Mouse (Mus musculus): ENCODE data around the gene Tysnd1. TPM values are rescaled to one million over a fixed set of nuclear protein-coding genes. Genes with fewer than 3 reads are reported as not detected.

The Tysnd1 gene
- polyA plus RNA-seq, 1 experiment from 2014 or later, result 39.0 TPM

DNA sequence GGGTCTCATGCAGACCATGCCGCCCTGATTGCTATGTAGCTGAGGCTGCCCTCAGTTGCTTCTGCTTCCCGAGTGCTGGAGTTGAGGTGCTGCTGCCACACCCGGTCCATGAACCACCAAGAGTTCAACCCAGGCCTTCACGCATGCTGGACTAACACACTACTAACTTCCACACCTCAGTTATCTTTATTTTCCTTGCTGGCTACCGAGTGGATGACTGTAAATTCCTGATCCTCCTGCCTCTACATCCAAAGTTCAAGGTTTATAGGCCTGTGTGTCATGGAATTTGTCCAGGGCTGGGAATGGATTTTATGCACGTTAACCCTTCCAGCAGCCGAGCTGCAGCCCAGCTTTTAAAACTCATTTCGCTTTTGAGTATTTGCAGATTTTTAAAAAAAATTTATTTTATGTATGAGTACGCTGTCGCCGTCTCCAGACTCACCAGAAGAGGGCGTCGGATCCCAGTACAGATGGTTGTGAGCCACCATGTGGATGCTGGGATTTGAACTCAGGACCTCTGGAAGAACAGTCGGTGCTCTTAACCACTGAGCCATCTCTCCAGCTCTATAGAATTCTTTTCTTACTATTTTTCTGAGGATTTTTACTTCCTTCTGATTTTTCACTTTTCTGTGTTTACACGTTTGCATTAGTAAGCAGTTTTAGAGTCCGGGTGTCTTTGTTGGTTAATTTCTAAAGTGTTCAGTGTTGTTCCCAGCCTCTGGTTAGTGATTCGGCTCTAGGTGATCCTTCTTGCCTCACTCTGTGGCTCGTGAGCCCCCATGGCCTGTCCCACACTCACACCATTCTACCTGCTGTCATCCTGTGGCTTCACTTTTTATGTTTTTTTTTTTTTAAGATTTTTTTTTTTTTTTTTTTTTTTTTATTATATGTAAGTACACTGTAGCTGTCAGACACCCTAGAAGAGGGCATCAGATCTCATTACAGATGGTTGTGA lies 38.1 kb upstream of the Tysnd1 start:
- no peak overlapping the region for H3K27ac ChIP-seq (ENCODE audit: low read depth, low read length)
- no peaks in the 10 kb centered on the region for H3K4me1 ChIP-seq (replicated peaks; ENCODE audit: control insufficient read depth, insufficient read depth, low read length)
- H3K36me3 ChIP-seq (ENCODE audit: control insufficient read depth, insufficient read depth, low read length), result peaks cover 8% of the 10 kb centered on the region; the same call in 1 of the 2 replicates
- no peaks in the 10 kb centered on the region for H3K9me3 ChIP-seq (ENCODE audit: control insufficient read depth, low read length)
- WGBS, result 84% methylated on average over 18 of the region's 18 CpGs
- no peak for DNase-seq (ENCODE audit: low spot score)
- H3K4me3 ChIP-seq (ENCODE audit: low read depth, low read length), result no peak overlapping the region
- H3K9ac ChIP-seq (ENCODE audit: low read depth, low read length), result no peak overlapping the region
- no peak for ATAC-seq (replicated peaks; ENCODE audit: low FRiP score)
- no peak overlapping the region for H3K4me2 ChIP-seq
- H3K27me3 ChIP-seq (replicated peaks; ENCODE audit: control insufficient read depth, insufficient read depth, low read length), result no peaks in the 10 kb centered on the region

DNA sequence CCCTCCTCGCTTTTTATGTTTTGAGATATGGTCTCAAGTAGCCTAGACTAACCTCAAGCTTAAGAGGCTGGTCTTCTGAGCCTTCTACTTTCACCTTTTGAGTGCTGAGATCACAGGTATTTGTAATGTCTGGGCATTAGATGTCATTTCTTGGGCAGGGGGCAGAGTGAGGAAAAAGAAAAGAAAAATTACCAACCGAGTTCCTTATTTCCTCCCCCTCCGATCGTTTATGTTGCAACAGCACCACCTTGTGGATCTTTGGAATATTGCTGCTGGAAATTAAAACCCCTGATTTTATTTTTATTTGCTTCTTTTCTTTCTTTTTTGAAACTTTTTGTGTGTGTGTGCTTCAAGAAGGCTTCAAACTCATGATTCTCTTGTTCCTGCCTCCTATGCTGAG lies 37.3 kb upstream of the Tysnd1 start:
- ATAC-seq (replicated peaks; ENCODE audit: low FRiP score) (no peak), DNase-seq (ENCODE audit: low spot score) (peak; percentile 44)
- Histone ChIP-seq H3K27me3 (replicated peaks; ENCODE audit: control insufficient read depth, insufficient read depth, low read length) (no peaks in the 10 kb centered on the region), H3K9me3 (ENCODE audit: control insufficient read depth, low read length) (no peaks in the 10 kb centered on the region), H3K4me1 (replicated peaks; ENCODE audit: control insufficient read depth, insufficient read depth, low read length) (no peaks in the 10 kb centered on the region), H3K27ac (ENCODE audit: low read depth, low read length) (no peak overlapping the region), H3K4me3 (ENCODE audit: low read depth, low read length) (no peak overlapping the region), H3K9ac (ENCODE audit: low read depth, low read length) (no peak overlapping the region), H3K36me3 (ENCODE audit: control insufficient read depth, insufficient read depth, low read length) (peaks cover 16% of the 10 kb centered on the region; the same call in 1 of the 2 replicates), H3K4me2 (no peak overlapping the region)
- WGBS, result 26% methylated on average over 4 of the region's 4 CpGs

DNA sequence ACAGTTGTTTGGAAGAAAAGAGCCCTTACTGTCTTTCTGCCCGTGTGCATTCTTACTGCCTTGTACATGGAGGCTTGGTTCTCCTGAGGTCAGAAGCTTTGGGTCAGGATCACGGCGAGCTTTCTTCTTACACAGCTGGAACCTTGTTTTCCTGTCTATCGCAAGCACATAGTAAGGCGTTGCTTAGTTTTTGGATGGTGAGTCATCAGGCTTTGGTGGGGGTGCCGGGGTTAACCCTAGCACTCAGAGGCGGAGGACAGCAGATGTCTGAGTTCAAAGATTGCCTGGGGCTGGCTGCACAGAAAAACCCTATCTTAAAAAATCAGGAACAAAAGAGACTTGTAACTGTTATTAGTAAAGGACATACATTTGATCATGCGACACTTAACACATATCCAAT lies 33.4 kb upstream of the Tysnd1 start:
- DNase-seq (ENCODE audit: low spot score) (no peak), ATAC-seq (replicated peaks; ENCODE audit: low FRiP score) (no peak)
- 87% methylated on average over 8 of the region's 8 CpGs for WGBS
- H3K4me2 ChIP-seq, result no peak overlapping the region
- no peak overlapping the region for H3K27ac ChIP-seq (ENCODE audit: low read depth, low read length)
- no peak overlapping the region for H3K9ac ChIP-seq (ENCODE audit: low read depth, low read length)
- H3K4me3 ChIP-seq (ENCODE audit: low read depth, low read length), result no peak overlapping the region
- no peaks in the 10 kb centered on the region for H3K9me3 ChIP-seq (ENCODE audit: control insufficient read depth, low read length)
- no peaks in the 10 kb centered on the region for H3K27me3 ChIP-seq (replicated peaks; ENCODE audit: control insufficient read depth, insufficient read depth, low read length)
- no peaks in the 10 kb centered on the region for H3K4me1 ChIP-seq (replicated peaks; ENCODE audit: control insufficient read depth, insufficient read depth, low read length)
- H3K36me3 ChIP-seq (ENCODE audit: control insufficient read depth, insufficient read depth, low read length), result peaks cover 29% of the 10 kb centered on the region; the same call in 1 of the 2 replicates

DNA sequence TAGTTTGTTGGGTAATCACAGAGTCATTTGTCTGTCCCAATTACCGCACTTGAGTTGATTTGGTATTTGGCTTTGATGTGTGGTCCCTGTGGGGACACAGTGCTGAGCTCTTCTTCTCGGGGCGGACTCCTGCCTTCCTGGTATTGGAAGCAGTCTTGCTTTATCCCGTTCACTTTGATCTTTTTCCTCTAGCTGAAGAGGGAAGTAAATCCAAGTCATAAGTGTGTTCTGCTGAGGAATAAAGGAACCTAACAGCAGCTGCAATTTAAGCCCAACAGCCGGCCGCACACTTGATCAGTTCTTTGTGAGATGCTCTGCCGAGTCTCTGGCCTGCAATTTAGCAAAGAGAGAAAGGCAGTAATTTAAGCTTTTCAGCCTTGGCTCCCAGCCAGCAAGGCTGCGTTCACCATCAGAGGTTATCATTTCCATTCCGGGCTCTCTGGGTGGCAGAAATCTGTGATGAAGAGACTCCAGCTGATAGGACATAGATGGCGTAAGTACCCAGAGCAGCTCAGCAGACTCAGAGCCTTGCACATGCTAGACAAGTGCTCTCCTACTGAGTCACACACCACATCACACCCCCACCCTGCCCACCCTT lies 32.8 kb upstream of the Tysnd1 start:
- Histone ChIP-seq H3K9ac (ENCODE audit: low read depth, low read length) (no peak overlapping the region), H3K4me1 (replicated peaks; ENCODE audit: control insufficient read depth, insufficient read depth, low read length) (no peaks in the 10 kb centered on the region), H3K27ac (ENCODE audit: low read depth, low read length) (no peak overlapping the region), H3K4me3 (ENCODE audit: low read depth, low read length) (no peak overlapping the region), H3K9me3 (ENCODE audit: control insufficient read depth, low read length) (no peaks in the 10 kb centered on the region), H3K27me3 (replicated peaks; ENCODE audit: control insufficient read depth, insufficient read depth, low read length) (no peaks in the 10 kb centered on the region), H3K4me2 (no peak overlapping the region), H3K36me3 (ENCODE audit: control insufficient read depth, insufficient read depth, low read length) (peaks cover 29% of the 10 kb centered on the region; the same call in 1 of the 2 replicates)
- ATAC-seq (replicated peaks; ENCODE audit: low FRiP score) (no peak), DNase-seq (ENCODE audit: low spot score) (no peak)
- WGBS, result 79% methylated on average over 10 of the region's 10 CpGs

DNA sequence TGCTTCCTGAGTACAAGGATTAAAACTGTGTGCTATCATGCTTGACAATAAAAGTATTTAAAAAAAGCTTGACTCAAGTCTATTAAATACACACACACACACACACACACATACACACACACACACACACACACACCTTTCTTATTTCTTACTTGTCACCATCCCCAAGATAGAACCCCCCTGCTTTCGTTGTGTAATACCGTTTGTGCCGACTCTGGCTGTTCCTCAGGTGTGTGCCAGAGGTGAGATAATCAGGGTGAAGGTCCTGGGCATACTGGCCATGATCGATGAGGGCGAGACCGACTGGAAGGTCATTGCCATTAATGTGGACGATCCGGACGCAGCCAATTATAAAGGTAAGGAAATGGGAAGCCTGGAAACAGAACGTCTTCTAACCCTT lies 30.2 kb upstream of the Tysnd1 start:
- Histone ChIP-seq H3K4me3 (ENCODE audit: low read depth, low read length) (no peak overlapping the region), H3K36me3 (ENCODE audit: control insufficient read depth, insufficient read depth, low read length) (peaks cover 47% of the 10 kb centered on the region), H3K4me1 (replicated peaks; ENCODE audit: control insufficient read depth, insufficient read depth, low read length) (no peaks in the 10 kb centered on the region; the same call in 1 of the 2 replicates), H3K27ac (ENCODE audit: low read depth, low read length) (no peak overlapping the region), H3K4me2 (no peak overlapping the region), H3K27me3 (replicated peaks; ENCODE audit: control insufficient read depth, insufficient read depth, low read length) (no peaks in the 10 kb centered on the region), H3K9ac (ENCODE audit: low read depth, low read length) (no peak overlapping the region), H3K9me3 (ENCODE audit: control insufficient read depth, low read length) (no peaks in the 10 kb centered on the region)
- ATAC-seq (replicated peaks; ENCODE audit: low FRiP score) (no peak), DNase-seq (ENCODE audit: low spot score) (no peak)
- WGBS, result 92% methylated on average over 10 of the region's 10 CpGs

DNA sequence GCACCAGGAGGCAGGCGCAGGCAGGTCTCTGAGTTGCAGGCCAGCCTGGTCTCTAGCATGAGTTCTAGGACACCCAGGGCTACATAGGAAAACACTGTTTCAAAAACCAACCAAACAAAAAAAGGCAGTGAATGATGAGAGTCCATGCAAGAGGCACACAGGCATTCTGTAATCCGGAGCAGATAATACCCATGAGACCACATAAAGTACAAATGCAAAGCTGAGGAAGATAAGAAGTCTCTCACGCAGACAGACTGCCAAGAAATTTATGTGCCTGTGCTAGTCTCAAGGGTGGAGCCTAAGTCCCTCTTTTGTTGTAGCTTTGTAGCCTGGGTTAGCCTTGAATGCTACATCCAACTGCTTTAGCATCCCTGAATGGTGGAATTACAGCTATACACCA lies 29.7 kb upstream of the Tysnd1 start:
- Histone ChIP-seq H3K9ac (ENCODE audit: low read depth, low read length) (no peak overlapping the region), H3K27me3 (replicated peaks; ENCODE audit: control insufficient read depth, insufficient read depth, low read length) (no peaks in the 10 kb centered on the region), H3K36me3 (ENCODE audit: control insufficient read depth, insufficient read depth, low read length) (peaks cover 53% of the 10 kb centered on the region), H3K9me3 (ENCODE audit: control insufficient read depth, low read length) (no peaks in the 10 kb centered on the region), H3K4me2 (no peak overlapping the region), H3K4me1 (replicated peaks; ENCODE audit: control insufficient read depth, insufficient read depth, low read length) (no peaks in the 10 kb centered on the region; the same call in 1 of the 2 replicates), H3K4me3 (ENCODE audit: low read depth, low read length) (no peak overlapping the region), H3K27ac (ENCODE audit: low read depth, low read length) (no peak overlapping the region)
- ATAC-seq (replicated peaks; ENCODE audit: low FRiP score) (no peak), DNase-seq (ENCODE audit: low spot score) (no peak)
- 77% methylated on average over 3 of the region's 3 CpGs for WGBS

DNA sequence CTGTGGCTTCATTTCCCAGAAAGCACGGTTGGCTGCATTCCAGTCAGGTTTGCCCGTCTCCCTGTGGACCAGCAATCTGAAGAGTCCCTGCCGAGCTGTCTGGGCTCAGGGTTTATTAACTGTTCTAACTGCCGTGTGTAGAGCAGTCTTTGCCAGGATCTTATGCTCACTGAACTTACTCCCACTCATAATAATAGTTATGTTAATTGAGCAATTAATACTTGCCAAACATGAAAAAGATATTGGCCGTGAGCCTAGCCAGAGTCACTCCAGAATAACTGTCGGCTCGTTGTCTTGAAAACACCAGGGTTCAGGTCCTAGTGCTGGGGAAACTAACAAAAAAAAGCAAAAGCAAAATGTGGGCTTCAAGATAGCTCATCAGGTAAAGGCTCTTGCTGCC lies 26.0 kb upstream of the Tysnd1 start:
- Histone ChIP-seq H3K27me3 (replicated peaks; ENCODE audit: control insufficient read depth, insufficient read depth, low read length) (no peaks in the 10 kb centered on the region), H3K36me3 (ENCODE audit: control insufficient read depth, insufficient read depth, low read length) (peaks cover 46% of the 10 kb centered on the region)
- no peak for ATAC-seq (replicated peaks; ENCODE audit: low FRiP score)

DNA sequence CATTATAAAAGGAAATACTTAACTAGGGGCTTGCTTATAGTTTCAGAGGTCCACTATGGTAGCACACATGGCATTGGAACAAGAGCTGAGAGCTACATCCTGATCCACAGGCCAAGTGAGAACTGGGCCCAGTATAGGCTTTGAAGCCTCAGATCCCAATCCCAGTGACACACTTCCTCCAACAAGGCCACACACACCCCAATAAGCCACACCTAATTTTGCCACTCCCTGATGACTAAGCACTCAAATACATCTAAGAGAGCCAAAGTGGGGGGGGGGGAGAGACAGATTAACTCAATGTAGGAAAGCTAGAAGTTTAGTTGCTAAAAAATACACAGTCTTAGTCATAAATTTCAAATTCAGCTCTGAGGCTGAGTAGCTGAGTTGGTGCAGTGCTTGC lies 25.4 kb upstream of the Tysnd1 start:
- peaks cover 46% of the 10 kb centered on the region for H3K36me3 ChIP-seq (ENCODE audit: control insufficient read depth, insufficient read depth, low read length)
- H3K4me3 ChIP-seq (ENCODE audit: low read depth, low read length), result no peak overlapping the region
- no peak overlapping the region for H3K4me2 ChIP-seq
- no peak for DNase-seq (ENCODE audit: low spot score)
- no peak overlapping the region for H3K27ac ChIP-seq (ENCODE audit: low read depth, low read length)
- H3K4me1 ChIP-seq (replicated peaks; ENCODE audit: control insufficient read depth, insufficient read depth, low read length), result no peaks in the 10 kb centered on the region; the same call in 1 of the 2 replicates
- H3K27me3 ChIP-seq (replicated peaks; ENCODE audit: control insufficient read depth, insufficient read depth, low read length), result no peaks in the 10 kb centered on the region
- ATAC-seq (replicated peaks; ENCODE audit: low FRiP score), result no peak; the same call in 1 of the 2 replicates
- no peaks in the 10 kb centered on the region for H3K9me3 ChIP-seq (ENCODE audit: control insufficient read depth, low read length)
- H3K9ac ChIP-seq (ENCODE audit: low read depth, low read length), result no peak overlapping the region

More for the DNA sequence above, 26.0 kb upstream of the Tysnd1 start:
- Histone ChIP-seq H3K4me3 (ENCODE audit: low read depth, low read length) (no peak overlapping the region), H3K9me3 (ENCODE audit: control insufficient read depth, low read length) (no peaks in the 10 kb centered on the region), H3K4me2 (no peak overlapping the region), H3K27ac (ENCODE audit: low read depth, low read length) (no peak overlapping the region), H3K4me1 (replicated peaks; ENCODE audit: control insufficient read depth, insufficient read depth, low read length) (no peaks in the 10 kb centered on the region; the same call in 1 of the 2 replicates), H3K9ac (ENCODE audit: low read depth, low read length) (no peak overlapping the region)
- DNase-seq (ENCODE audit: low spot score), result no peak
- WGBS, result 90% methylated on average over 7 of the region's 7 CpGs

Data from liver, embryonic 11.5 days (tissue).